Mouse (Mus musculus): ENCODE measurements around the gene Eea1. TPM values are rescaled to one million over a fixed set of nuclear protein-coding genes. Genes with fewer than 3 reads are reported as not detected.
"Not testable (repeated sequence)": the region's sequence is repeated elsewhere in the genome, so short reads cannot be mapped to it uniquely, and the experiment has no call there.

Gene Eea1
- polyA plus RNA-seq, 1 experiment from 2014 or later: 13.5 TPM

- Histone ChIP-seq H3K27ac (ENCODE audit: low read depth, low read length) (no peak overlapping the region), H3K27me3 (ENCODE audit: control insufficient read depth, insufficient read depth, low read length) (no peaks in the 10 kb centered on the region), H3K4me3 (ENCODE audit: low read depth, low read length) (no peak overlapping the region), H3K36me3 (ENCODE audit: control insufficient read depth, insufficient read depth, low read length) (no peaks in the 10 kb centered on the region), H3K9me3 (ENCODE audit: control insufficient read depth, low read length) (no peaks in the 10 kb centered on the region), H3K4me2 (ENCODE audit: low read depth) (no peak overlapping the region), H3K9ac (ENCODE audit: low read length) (no peak overlapping the region), H3K4me1 (ENCODE audit: control insufficient read depth, insufficient read depth, low read length) (no peaks in the 10 kb centered on the region)
- ATAC-seq (ENCODE audit: insufficient read depth, low FRiP score, low TSS enrichment) (no peak), DNase-seq (ENCODE audit: low spot score) (no peak)
- WGBS: 88% methylated on average over 6 of the region's 6 CpGs
Observed at GRCm38 (mm10) chr10:95904668-95905067, 35.8 kb upstream of the Eea1 start.

DNA sequence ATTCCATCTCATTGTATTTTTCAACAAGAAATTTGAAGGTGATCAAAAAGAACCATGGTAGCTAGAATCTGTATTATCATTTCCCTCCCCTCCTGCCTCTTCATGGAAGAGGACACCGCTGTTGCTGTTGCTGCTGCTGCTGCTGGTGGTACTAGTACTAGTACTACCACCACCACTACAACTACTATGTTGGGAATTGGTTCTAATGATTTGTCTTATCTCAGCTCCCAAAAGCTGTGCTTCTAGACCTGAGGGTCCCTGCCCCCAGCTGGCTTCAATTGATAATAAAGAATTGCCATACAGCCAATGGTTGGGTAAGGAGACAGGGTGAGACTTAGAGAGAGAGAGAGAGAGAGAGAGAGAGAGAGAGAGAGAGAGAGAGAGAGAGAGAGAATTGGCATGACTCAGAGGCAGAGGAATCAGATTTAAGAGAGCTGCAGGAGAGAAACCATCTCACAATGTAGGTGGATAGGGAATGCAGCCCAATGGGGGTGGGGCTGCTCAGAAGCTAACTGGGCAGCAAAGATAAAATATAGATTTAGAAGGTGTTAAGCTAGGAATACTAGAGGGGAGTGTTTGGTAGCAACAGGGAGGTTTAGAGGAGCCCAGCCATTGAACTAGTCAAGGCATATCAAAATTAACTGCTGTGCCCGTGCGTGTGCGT is 31.1 kb upstream of the Eea1 start:
- H3K36me3 ChIP-seq (ENCODE audit: control insufficient read depth, insufficient read depth, low read length): no peaks in the 10 kb centered on the region
- no peaks in the 10 kb centered on the region for H3K9me3 ChIP-seq (ENCODE audit: control insufficient read depth, low read length)
- no peak overlapping the region for H3K9ac ChIP-seq (ENCODE audit: low read length)
- H3K4me3 ChIP-seq (ENCODE audit: low read depth, low read length): no peak overlapping the region
- no peak overlapping the region for H3K27ac ChIP-seq (ENCODE audit: low read depth, low read length)
- no peaks in the 10 kb centered on the region for H3K4me1 ChIP-seq (ENCODE audit: control insufficient read depth, insufficient read depth, low read length)
- ATAC-seq (ENCODE audit: insufficient read depth, low FRiP score, low TSS enrichment): no peak
- H3K27me3 ChIP-seq (ENCODE audit: control insufficient read depth, insufficient read depth, low read length): no peaks in the 10 kb centered on the region
- WGBS: 97% methylated on average over 4 of the region's 4 CpGs
- DNase-seq (ENCODE audit: low spot score): no peak
- H3K4me2 ChIP-seq (ENCODE audit: low read depth): no peak overlapping the region

DNA sequence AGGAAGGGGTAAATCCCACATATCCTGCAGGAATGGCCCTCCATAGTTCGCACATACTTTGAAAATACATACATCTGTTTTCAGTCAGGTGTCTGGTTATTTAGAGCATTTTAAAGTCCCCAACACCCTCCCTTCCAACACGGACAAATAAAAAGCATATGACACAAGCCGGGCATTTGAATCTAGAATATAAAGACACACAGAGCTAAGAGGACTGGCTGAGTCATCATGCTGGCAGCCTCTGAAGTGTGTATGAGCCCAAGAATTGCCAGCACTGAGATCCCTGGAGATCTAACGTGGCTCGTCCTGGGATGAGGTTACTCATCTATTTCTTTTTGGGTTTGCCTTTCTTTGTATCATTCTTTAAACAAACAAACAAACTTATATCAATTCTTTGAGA is 29.4 kb upstream of the Eea1 start:
- DNase-seq (ENCODE audit: low spot score) (no peak), ATAC-seq (ENCODE audit: insufficient read depth, low FRiP score, low TSS enrichment) (no peak)
- H3K9me3 ChIP-seq (ENCODE audit: control insufficient read depth, low read length): no peaks in the 10 kb centered on the region
- no peak overlapping the region for H3K4me2 ChIP-seq (ENCODE audit: low read depth)
- no peak overlapping the region for H3K9ac ChIP-seq (ENCODE audit: low read length)
- no peaks in the 10 kb centered on the region for H3K4me1 ChIP-seq (ENCODE audit: control insufficient read depth, insufficient read depth, low read length)
- H3K27ac ChIP-seq (ENCODE audit: low read depth, low read length): no peak overlapping the region
- no peak overlapping the region for H3K4me3 ChIP-seq (ENCODE audit: low read depth, low read length)
- no peaks in the 10 kb centered on the region for H3K36me3 ChIP-seq (ENCODE audit: control insufficient read depth, insufficient read depth, low read length)
- no peaks in the 10 kb centered on the region for H3K27me3 ChIP-seq (ENCODE audit: control insufficient read depth, insufficient read depth, low read length)
- 88% methylated on average over 5 of the region's 5 CpGs for WGBS

GRCm38 (mm10) chr10:95914434-95915174 is 25.8 kb upstream of the Eea1 start:
- Histone ChIP-seq H3K27ac (ENCODE audit: low read depth, low read length) (no peak overlapping the region), H3K4me3 (ENCODE audit: low read depth, low read length) (no peak overlapping the region), H3K4me1 (ENCODE audit: control insufficient read depth, insufficient read depth, low read length) (no peaks in the 10 kb centered on the region), H3K4me2 (ENCODE audit: low read depth) (no peak overlapping the region), H3K9ac (ENCODE audit: low read length) (no peak overlapping the region), H3K27me3 (ENCODE audit: control insufficient read depth, insufficient read depth, low read length) (no peaks in the 10 kb centered on the region), H3K9me3 (ENCODE audit: control insufficient read depth, low read length) (no peaks in the 10 kb centered on the region), H3K36me3 (ENCODE audit: control insufficient read depth, insufficient read depth, low read length) (no peaks in the 10 kb centered on the region)
- ATAC-seq (ENCODE audit: insufficient read depth, low FRiP score, low TSS enrichment) (no peak), DNase-seq (ENCODE audit: low spot score) (no peak)
- WGBS: 86% methylated on average over 5 of the region's 5 CpGs

DNA sequence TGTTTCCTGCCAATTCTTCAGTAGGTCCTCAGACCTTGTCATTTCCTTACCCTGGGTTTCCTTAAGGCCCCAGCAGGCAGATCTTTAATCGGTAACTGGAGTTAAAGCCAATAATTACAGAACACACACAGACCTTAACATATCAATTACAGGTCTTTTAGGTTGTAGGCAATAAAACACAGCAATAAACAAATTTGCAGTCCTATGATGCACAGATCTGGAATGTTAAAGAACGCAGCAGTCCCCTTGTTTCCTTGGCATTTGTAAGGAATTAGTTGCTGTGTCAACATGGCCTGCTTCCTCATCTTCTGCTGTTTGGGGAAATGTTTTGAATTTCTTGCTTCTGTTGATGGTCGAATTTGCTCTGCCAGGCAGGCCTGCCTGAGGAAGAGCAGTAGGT is 21.7 kb upstream of the Eea1 start:
- Histone ChIP-seq H3K9me3 (ENCODE audit: control insufficient read depth, low read length) (no peaks in the 10 kb centered on the region), H3K27me3 (ENCODE audit: control insufficient read depth, insufficient read depth, low read length) (no peaks in the 10 kb centered on the region), H3K4me1 (ENCODE audit: control insufficient read depth, insufficient read depth, low read length) (no peaks in the 10 kb centered on the region), H3K9ac (ENCODE audit: low read length) (no peak overlapping the region), H3K4me3 (ENCODE audit: low read depth, low read length) (no peak overlapping the region), H3K36me3 (ENCODE audit: control insufficient read depth, insufficient read depth, low read length) (no peaks in the 10 kb centered on the region), H3K4me2 (ENCODE audit: low read depth) (no peak overlapping the region), H3K27ac (ENCODE audit: low read depth, low read length) (no peak overlapping the region)
- ATAC-seq (ENCODE audit: insufficient read depth, low FRiP score, low TSS enrichment) (no peak), DNase-seq (ENCODE audit: low spot score) (no peak)
- WGBS: 20% methylated on average over 3 of the region's 3 CpGs

GRCm38 (mm10) chr10:95923263-95924217 is 16.9 kb upstream of the Eea1 start:
- Histone ChIP-seq H3K9ac (ENCODE audit: low read length) (no peak overlapping the region), H3K4me2 (ENCODE audit: low read depth) (no peak overlapping the region), H3K4me3 (ENCODE audit: low read depth, low read length) (no peak overlapping the region), H3K27me3 (ENCODE audit: control insufficient read depth, insufficient read depth, low read length) (no peaks in the 10 kb centered on the region), H3K36me3 (ENCODE audit: control insufficient read depth, insufficient read depth, low read length) (no peaks in the 10 kb centered on the region), H3K9me3 (ENCODE audit: control insufficient read depth, low read length) (no peaks in the 10 kb centered on the region), H3K27ac (ENCODE audit: low read depth, low read length) (no peak overlapping the region), H3K4me1 (ENCODE audit: control insufficient read depth, insufficient read depth, low read length) (no peaks in the 10 kb centered on the region)
- 86% methylated on average over 6 of the region's 6 CpGs for WGBS
- ATAC-seq (ENCODE audit: insufficient read depth, low FRiP score, low TSS enrichment): no peak
- DNase-seq (ENCODE audit: low spot score): no peak

- not testable (repeated sequence) for H3K36me3 ChIP-seq (ENCODE audit: control insufficient read depth, insufficient read depth, low read length); H3K4me2 ChIP-seq (ENCODE audit: low read depth); H3K4me3 ChIP-seq (ENCODE audit: low read depth, low read length); DNase-seq (ENCODE audit: low spot score); H3K27ac ChIP-seq (ENCODE audit: low read depth, low read length); H3K27me3 ChIP-seq (ENCODE audit: control insufficient read depth, insufficient read depth, low read length); H3K9me3 ChIP-seq (ENCODE audit: control insufficient read depth, low read length); H3K4me1 ChIP-seq (ENCODE audit: control insufficient read depth, insufficient read depth, low read length); H3K9ac ChIP-seq (ENCODE audit: low read length); ATAC-seq (ENCODE audit: insufficient read depth, low FRiP score, low TSS enrichment)
- WGBS: 94% methylated on average over 13 of the region's 13 CpGs
Observed at GRCm38 (mm10) chr10:95933631-95934030, 6.8 kb upstream of the Eea1 start.

- DNase-seq (ENCODE audit: low spot score) (no peak), ATAC-seq (ENCODE audit: insufficient read depth, low FRiP score, low TSS enrichment) (peak; percentile 88)
- Histone ChIP-seq H3K9ac (ENCODE audit: low read length) (peak overlapping the region; percentile 77), H3K4me1 (ENCODE audit: control insufficient read depth, insufficient read depth, low read length) (peaks cover 11% of the 10 kb centered on the region; the same call in 1 of the 2 replicates), H3K27me3 (ENCODE audit: control insufficient read depth, insufficient read depth, low read length) (no peaks in the 10 kb centered on the region), H3K4me2 (ENCODE audit: low read depth) (peak overlapping the region; percentile 90), H3K27ac (ENCODE audit: low read depth, low read length) (peak overlapping the region; percentile 87), H3K4me3 (ENCODE audit: low read depth, low read length) (peak overlapping the region; percentile 79), H3K36me3 (ENCODE audit: control insufficient read depth, insufficient read depth, low read length) (no peaks in the 10 kb centered on the region), H3K9me3 (ENCODE audit: control insufficient read depth, low read length) (no peaks in the 10 kb centered on the region)
- 7% methylated on average over 36 of the region's 69 CpGs for WGBS
Observed at GRCm38 (mm10) chr10:95940901-95941767, 684 bp downstream of the Eea1 start.
